Mouse (Mus musculus) heart, postnatal 14 days (tissue): ENCODE data around the gene Rapgef3. TPM values are rescaled to one million over a fixed set of nuclear protein-coding genes. Genes with fewer than 3 reads are reported as not detected.

ENCODE experiments used
- DNase-seq, 2 experiments: peaks; one replicate each; pipeline ENCODE4 v3.0.0; 2021 to 2022
- intact Hi-C: fragments of 180-260 bp; cut with DNase I; formaldehyde crosslinking; loops from one replicate; pipeline ENCODE4 v1.15.1; 2025
- total RNA-seq, 2 experiments: library from RNA; stranded (reverse); gene quantifications; 2 replicates each; pipeline ENCODE4 v1.2.3; 2021

Rapgef3 gene
- total RNA-seq, 2 experiments from 2014 or later = 32.7 to 34.3 TPM

DNA sequence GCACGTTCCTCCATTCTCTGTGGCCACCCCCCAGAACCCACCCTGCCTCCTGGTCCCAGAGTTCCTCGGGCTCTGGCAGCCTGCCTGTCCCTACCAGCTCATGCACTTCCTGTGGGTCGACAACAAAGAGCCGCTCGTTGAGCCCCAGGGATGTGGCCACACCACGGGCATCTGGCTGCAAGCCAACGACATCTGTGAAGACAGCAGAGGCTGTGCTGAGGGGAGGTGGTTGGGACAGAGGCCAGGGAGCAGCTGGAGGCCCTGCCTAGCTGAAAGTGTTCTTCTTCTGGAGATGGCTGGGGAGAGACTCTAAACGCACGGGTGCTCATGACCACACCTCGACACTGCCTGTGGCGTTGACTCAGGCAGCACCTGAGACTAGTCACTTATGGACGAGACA lies 17.1 kb downstream of the Rapgef3 start:
- peak; percentile 64 for DNase-seq
- intact Hi-C loops = loop anchor here (2.0 kb wide), 1 partner anchor 26 kb away; no protein-coding TSS in a partner anchor

DNA sequence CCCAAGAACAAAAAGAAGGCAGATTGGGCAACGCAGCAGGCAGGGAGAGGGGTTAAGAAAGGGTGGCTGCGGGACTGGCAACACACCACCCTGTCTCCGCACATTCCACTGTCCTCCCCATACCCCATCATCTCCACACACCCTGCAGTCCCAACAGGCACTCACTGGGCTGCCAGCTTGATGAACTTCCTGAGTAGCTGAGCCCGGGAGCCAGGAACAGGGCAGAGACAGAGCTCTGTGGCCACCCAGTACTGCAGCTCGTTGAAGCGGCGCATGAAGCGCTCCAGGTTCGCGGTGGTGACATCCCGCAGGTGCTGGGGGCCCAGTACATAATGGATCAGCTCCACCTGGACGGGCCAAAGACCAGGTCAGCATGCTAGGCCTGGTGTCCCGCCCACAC lies 17.9 kb downstream of the Rapgef3 start:
- intact Hi-C loops = loop anchor here (2.0 kb wide), 1 partner anchor 27 kb away; no protein-coding TSS in a partner anchor
- no peak for DNase-seq

DNA sequence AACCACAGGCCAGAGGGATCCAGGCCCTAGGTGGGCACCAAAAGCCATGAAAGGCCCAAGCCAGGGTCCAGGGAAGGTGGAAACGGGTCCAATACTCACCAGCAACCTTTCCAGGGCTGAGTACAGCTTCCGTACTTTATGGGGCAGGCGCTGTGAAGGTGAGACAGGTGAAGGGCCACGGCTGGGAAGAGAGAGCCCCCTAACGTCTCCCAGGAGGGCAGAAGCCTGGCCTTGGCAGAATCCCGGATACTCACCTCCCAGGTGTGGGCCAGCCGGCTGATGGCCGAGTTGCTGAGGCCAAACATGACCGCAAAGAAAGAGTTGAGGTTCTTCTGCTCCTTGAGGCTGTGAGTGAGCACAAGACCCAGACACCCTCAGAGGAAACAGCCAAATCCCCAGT lies 18.4 kb downstream of the Rapgef3 start:
- DNase-seq = no peak
- intact Hi-C loops = no loop called here

DNA sequence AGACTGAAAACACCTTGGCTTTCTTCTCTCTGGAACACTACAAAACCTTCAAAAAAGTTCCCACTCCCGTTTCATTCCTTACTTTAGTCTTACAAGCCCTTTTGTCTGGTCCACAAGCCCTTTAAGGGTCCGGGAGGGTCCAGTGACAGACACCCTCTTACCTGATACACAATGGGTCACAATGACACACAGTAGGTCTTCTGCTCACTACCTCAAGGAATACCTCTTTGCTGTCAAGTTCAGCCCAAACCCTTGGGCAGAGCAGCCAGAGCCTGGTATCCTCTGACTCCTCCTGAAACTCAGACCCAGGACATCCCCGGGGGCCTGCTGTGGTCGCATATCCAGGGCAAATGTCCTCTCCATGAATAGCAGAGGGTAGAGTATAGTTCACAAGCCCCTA lies 18.8 kb downstream of the Rapgef3 start:
- intact Hi-C loops = no loop called here
- DNase-seq = no peak

DNA sequence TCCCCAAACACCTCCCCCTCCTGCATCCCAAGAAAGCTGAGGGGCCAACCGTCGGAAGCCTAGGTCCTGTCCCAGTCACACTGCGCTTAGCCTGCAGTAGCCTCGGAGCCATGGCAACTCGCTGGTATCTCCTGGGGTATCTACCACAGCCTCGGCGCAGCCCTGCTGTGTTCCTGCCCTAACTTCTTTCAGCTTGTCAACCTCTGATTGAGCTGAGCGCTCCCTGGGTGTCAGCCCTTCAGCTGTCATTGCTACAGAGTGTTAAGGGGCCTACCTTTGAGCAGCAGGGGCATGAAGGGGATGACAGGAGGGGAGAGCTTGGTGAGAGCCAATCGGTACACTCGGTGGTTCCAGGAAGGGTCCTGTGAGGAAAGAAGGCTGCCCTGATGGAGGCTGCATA lies 19.5 kb downstream of the Rapgef3 start:
- intact Hi-C loops = no loop called here
- no peak for DNase-seq

DNA sequence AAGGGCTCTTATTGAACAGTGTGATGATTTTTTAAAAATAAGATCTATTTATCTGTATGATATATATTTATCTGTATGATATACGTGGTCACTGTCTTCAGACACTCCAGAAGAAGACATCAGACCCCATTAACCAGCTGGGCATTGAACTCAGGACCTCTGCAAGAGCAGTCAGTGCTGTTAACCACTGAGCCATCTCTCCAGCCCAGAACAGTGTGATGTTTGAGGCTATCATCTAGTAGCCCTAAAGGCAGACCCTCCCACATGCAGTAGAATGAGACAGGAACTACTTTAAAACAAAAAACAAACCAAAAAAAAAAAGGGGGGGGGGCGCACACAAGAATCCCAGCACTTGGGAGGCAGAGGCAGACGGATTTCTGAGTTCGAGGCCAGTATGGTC lies 20.3 kb downstream of the Rapgef3 start:
- no peak for DNase-seq
- intact Hi-C loops = no loop called here

DNA sequence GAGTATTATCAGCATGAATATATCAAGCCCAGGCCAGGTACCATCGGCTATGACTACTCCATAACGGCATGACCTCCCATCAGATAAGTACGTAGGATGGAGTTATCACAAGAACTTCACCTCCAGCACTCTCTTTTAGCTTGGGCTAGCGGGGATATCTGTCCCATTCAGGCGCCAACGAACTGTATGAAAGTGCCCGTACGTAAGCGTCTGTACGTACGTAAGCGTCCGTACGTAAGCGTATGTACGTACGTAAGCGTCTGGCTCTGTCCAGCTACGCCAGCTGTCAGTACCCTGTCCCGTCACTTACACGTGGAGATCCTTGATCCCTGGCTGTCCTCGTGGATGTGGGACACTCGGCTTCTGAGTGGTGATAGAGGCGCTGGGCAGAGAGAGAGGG lies 21.0 kb downstream of the Rapgef3 start:
- intact Hi-C loops = no loop called here
- DNase-seq = no peak

DNA sequence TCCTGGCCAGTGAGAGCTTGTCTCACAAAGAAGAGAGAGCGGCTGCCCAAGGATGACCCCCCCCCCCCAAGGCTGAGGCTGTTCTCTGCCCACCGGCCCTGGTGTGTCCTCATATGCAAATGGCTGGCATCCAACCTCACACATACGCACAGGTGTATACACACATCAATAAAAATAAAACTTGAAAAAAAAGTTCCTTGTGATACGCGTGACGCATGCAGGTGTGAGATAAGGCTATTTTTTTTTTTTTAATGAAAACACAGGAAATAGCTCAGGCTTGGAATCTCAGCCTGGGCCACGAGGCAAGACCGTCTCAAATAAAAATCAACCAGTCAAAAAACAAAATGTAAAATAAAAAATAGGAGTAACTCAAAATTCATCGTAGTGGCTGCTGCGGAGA lies 21.5 kb downstream of the Rapgef3 start:
- no peak for DNase-seq
- intact Hi-C loops = no loop called here

DNA sequence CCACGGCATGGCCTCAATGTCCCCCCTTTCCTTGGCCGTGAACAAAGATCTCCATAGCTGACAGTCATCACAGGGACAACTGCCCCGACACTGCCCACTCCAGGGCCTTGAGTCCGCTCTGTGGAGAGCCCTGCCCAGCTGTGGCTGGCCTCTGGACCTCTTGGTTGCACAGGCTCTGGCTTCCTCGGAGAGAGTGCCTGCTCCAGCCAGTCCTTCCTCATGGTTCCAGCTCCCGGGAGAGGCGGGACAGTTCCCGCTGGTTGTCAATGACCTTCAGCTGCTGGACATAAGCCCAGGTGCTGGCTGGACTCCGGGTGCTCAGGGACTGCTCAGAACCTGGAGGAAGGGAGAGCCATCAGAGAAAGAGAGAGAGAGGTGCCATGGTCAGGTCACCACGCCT lies 22.4 kb downstream of the Rapgef3 start:
- DNase-seq = peak; percentile 79 to 84
- intact Hi-C loops = no loop called here

DNA sequence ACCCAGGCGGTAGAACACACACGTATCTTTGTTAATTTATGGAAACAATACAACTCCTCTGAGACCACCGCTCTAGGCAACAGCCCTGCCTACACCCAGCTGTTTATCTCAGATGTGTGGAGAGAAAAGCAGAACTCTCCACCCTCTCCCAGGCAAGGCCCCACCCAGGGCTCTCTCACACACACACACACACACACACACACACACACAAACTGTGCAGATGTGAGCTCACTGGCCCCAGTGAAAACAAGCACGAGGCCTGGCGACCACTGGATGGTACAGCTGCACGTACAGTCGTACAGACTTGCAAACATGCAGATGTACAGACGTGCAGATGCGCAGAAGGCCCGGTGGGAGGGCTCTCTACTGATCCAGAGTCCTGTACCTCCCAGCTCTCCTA lies 22.8 kb downstream of the Rapgef3 start:
- DNase-seq = peak in 1 of 2 experiments; percentile 48
- intact Hi-C loops = no loop called here

DNA sequence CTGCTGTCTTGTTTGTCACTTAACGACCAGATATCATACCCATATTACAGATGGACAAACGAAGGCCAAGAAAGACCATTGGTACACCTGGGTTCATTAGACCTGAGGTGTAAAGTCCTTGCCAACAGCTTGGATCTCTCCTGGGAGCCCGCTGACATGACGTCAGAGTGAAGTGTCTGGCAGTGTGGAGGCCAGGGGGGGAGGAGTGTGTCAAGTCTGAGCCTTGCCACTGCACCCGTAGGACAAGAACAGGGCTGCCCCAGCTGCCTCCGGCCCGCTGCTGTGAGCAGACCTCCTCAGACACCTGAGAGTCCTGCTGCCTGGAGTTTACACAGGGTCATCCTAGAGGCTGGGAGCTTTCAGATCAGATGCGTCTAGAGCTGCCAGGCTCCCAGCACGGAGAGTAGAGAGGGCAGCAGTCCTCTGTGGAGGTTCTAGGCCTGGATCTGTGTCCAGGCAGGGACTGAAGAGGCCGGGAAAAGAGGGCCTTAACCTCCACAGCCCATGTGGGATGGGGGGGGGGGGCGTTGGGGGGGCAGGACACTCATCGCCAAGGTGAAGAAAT lies 23.7 kb downstream of the Rapgef3 start:
- DNase-seq = no peak
- intact Hi-C loops = no loop called here

DNA sequence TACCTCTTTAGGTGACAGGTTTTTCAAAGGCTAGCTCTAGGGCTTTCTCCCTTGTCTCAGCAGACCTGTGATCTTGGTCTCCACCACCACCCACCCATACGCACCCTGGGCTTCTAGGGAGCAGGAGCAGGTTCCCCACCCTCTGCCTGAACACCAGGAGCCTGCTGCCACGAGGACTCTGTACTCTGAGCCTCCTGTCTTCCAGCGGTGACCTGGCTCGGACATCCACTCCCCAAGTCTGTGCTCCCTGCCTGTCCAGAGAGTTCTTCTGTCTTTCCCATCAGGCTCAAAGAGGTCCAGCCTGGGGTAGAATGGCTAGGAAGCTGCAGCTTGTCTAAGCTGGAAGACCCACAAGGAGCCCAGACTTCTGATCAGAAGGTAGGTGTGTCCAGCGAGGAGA lies 24.6 kb downstream of the Rapgef3 start:
- DNase-seq = no peak
- intact Hi-C loops = no loop called here

DNA sequence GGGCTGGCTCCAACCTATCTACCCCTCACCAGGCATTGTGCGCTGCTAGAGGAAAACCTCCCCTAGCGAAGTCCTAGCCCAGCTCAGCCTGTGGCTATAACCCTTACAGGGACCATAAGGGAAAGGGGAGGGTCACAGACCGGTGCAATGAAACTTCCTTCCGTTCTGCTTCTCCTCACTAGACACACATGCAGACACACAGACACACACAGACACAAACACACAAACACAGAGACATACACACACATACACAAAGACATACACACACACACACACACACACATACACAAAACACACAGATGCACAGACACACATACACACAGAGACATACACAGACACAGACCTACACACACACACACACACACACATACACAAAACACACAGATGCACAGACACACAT lies 25.2 kb downstream of the Rapgef3 start:
- no peak for DNase-seq
- intact Hi-C loops = no loop called here

DNA sequence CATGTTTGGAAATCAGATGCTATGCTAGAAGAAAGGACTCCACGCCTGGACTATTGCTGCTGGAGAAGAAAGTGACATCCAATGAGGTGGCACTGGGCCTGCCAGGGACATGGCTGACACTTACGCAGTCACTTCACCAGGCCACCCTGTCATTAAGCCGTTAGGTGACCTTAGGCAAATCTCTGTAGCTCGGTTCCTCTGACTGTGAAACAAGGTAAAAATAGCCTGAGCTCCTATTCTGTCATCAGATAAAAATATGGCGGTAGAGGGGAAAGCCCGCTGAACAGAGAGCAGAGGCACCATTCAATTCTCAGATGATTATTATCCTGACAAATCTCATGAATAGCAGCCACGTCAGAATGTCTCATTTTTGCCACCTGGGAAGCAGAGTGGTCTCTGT lies 25.7 kb downstream of the Rapgef3 start:
- intact Hi-C loops = no loop called here
- DNase-seq = no peak

DNA sequence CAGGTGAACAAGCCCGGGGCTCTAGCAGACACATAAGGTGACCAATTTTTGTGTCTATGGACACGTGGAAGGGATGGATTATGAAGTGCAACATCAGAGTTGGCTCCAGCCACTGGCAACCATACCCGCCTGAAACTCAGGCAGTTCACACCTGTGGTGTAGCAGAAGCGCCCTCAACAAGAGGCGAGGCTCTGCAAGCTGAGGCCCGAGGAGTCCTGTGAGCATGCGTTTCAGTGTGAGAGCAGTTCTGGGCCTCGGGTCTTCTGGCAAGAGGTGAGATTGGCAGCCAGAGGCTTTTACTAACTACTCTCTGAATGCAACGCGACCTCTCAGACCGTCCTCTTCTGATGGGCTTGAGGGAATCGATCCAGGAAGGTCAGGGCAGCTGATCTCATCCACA lies 26.1 kb downstream of the Rapgef3 start:
- intact Hi-C loops = no loop called here
- no peak for DNase-seq

DNA sequence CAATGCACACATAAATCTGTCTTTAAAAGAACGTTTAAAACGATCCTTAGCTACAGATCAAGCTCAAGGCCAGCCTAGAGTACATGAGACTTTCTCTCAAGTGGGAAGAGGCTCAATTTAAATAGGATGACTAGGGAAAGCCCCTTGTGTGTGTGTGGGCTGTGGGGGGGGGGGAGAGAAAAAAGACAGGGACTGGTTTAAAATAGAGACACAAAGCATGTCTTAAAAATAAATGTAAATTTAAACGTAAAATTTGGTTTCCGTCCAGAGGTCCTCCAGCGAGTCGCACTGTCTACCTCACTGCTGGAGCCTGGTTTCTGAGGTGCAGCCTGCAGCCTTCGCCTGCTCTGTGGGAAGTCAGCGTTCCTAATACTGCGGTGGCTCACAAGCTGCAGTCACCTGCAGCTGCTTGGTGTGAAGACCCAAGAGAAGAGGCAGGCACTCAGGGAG lies 27.5 kb downstream of the Rapgef3 start:
- no peak for DNase-seq
- intact Hi-C loops = no loop called here

DNA sequence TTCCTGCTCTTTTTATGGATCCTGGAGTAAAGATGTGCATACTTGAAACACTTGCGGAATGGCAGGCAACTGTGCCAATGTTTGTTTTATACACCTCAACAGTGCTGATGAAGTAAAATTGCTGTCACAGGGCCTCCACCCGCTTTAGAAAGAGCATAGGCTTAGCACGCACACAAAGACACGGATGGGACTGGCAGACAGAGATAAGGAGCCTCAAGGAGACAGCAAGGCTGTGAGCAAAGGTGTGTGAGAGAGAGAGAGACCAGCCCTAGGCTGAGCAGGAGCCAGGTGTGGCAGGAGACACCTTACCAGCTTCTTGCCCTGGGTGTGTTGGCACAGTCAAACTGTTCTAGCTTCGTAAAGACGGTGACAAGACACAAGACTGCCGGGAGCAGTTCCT lies 28.8 kb downstream of the Rapgef3 start:
- intact Hi-C loops = no loop called here
- no peak for DNase-seq

DNA sequence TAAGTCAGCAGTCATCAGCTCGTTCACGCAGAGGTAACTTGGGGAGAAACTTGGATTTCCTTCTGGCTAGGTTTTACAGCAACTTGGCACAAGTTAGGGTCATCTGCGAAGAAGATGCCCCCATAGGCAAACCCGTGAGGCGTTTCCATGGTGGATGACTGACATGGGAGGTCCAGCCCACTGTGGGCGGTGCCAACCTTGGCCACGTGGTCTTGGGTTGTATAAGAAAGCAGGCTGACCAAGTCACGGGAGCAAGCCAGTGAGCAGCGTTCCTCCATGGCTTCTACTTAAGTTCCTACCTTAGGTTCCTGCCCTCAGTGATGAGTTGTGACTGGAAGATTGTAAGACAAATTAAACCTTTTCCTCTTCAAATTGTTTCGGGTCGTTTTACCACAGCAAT lies 35.8 kb downstream of the Rapgef3 start:
- intact Hi-C loops = no loop called here

DNA sequence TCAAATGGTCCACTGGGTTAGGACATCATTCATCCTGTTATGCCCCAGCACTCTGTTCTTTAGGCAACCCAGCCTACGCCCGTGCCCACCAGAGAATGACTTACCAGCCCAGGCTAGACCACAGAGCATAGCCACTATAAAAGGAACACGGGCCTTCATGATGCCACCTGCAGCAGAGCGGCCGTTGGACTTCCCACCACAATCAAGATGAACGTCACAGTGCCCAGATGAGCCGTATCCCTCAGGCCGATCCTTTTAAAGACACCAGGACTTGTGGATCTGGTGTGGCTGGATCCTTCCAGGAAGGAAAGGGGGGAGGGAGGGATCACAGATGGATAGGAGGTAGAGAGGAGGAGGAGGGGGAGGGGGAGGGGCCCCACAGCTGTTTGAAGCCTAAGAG lies 36.7 kb downstream of the Rapgef3 start, which contains the start of gene Endou:
TSS of gene Endou (minus strand) at position 229 of the 400 bp plus-strand sequence.
- intact Hi-C loops = no loop called here

More for the DNA sequence above, 35.8 kb downstream of the Rapgef3 start:
- no peak for DNase-seq

DNA sequence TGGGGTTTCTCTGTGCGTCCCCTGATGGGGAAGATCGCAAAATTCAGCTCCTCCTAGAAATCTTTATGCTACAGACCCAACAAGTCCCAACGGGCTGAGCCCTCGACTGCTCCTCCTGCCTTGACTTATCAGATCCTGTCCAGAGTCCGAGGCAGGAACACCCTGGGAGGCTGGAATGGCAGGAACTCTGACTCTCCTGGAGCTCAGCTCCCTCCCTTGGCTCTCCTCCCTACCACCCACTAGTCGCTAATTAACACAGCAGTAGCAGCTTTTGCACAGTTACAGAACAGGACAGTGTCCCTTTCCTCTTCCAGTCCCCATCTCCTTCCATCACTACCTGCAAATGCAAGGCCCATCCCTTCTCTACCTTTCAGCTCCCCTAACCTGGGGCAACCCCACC lies 37.4 kb downstream of the Rapgef3 start:
- intact Hi-C loops = no loop called here

More for the DNA sequence above, 36.7 kb downstream of the Rapgef3 start, which contains the start of gene Endou:
- DNase-seq = no peak

DNA sequence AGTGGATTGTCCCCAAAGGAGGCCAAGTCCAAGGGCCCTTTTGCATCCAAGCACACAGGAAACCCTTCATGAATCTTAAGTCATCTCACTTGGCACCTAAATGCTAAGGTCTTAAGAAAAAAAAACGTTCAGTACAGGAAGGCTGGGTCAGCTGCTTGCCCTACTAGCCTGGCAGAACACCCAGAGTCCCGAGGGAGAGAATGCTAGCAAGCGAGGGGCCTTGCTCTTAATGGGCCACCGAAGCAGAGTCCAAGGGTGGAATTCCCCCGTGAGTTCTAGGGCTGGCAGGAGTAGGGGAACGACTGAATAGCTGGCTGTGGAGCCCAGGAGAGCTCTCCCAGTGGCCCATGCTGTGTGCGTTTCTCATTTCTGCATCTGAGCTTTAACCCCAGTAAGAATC lies 39.0 kb downstream of the Rapgef3 start:
- no peak for DNase-seq
- intact Hi-C loops = no loop called here

More for the DNA sequence above, 37.4 kb downstream of the Rapgef3 start:
- no peak for DNase-seq

DNA sequence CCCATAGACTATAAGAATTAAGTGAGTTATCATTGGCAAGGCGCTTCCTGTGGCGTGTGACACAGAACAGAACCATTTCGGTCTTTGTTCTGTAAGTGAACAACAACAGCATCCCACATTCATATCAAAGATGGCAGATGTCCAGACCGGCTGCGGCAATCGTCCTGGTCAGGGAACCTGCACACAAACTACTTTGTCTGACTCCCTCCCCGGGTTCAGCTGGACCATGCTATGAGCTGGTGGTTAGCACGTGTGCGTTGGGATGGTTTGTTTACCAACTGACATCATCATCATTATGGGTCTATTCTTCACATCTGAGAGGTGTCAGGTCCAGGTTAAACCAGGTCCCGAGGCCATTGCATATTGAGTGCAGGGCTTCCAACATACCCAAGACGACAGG lies 39.4 kb downstream of the Rapgef3 start:
- intact Hi-C loops = no loop called here
- DNase-seq = peak in 1 of 2 experiments; percentile 45

DNA sequence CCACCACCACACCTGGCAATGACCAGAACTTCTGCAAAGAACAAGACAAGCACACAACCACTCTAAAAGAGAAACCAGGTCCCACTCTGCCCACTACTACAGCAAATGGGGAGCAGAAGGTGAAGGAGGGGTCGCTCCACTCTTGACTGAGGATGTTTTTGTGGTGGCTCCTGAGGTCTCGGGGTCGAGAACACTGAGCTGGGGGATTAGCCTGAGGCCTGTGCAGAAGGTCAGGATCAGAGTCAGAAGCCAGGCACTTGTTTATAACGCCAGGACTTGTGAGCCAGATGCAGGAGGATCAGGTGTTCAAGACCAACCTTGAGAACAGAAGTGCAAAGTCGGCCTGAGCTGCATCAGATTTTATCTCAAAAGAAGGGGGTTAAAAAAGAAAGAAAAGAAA lies 40.3 kb downstream of the Rapgef3 start:
- no peak for DNase-seq
- intact Hi-C loops = no loop called here
